Mouse (Mus musculus): Measurements from ENCODE around the gene Gk2.

The Gk2 gene

GRCm38 (mm10) chr5:97456816-97457215 is at the start of gene Gk2:
TSS of gene Gk2 (minus strand) at chr5:97457021.
- DNase-seq (ENCODE audit: extremely low read depth, insufficient read length, low spot score) = no peak

DNA sequence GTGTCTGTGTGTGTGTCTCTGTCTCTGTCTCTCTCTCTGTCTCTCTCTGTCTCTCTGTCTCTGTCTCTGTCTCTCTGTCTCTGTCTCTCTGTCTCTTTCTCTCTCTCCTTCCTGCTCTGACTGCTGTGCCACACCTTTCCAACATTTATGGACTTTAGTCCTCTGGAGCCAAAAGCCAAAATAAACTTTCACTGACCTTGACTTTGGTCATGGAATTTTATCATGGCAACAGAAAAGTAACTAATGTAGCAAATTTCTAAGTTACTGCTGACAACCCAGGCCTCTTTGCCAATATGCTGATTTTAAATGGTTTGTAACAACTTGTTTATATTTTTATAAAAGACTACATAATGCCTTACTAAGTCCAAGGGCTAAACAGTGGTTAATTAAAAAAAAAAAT is 41.2 kb upstream of the Gk2 start:
- no peak for DNase-seq (ENCODE audit: extremely low read depth, insufficient read length, low spot score)

- no peak for DNase-seq (ENCODE audit: extremely low read depth, insufficient read length, low spot score)
Observed at GRCm38 (mm10) chr5:97495488-97496092, 38.8 kb upstream of the Gk2 start.

- no peak for DNase-seq (ENCODE audit: extremely low read depth, insufficient read length, low spot score)
Observed at GRCm38 (mm10) chr5:97493421-97493820, 36.6 kb upstream of the Gk2 start.

- DNase-seq (ENCODE audit: extremely low read depth, insufficient read length, low spot score) = no peak
Observed at GRCm38 (mm10) chr5:97486141-97486540, 29.3 kb upstream of the Gk2 start.

DNA sequence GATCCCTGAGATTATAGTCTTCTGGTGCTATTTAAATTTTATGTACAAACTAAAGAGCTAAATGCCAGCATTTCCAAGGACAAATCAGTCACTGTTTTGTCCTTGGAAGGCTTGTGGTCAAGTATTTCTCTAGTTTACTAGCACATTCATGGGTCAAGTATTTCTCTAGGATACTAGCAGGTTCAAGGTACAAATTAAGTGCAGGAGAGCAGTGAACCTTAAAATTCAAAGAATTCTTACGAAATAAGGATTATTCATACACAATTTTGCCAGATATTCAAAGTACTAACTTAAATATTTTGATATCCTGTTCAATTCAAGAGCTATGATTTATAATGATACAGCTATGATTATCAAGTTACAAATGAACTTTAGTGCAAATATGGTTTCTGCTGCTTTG is 23.2 kb upstream of the Gk2 start:
- no peak for DNase-seq (ENCODE audit: extremely low read depth, insufficient read length, low spot score)

- DNase-seq (ENCODE audit: extremely low read depth, insufficient read length, low spot score) = no peak
Observed at GRCm38 (mm10) chr5:97467246-97467645, 10.4 kb upstream of the Gk2 start.

GRCm38 (mm10) chr5:97466430-97467158 is 9.8 kb upstream of the Gk2 start:
- no peak for DNase-seq (ENCODE audit: extremely low read depth, insufficient read length, low spot score)

DNA sequence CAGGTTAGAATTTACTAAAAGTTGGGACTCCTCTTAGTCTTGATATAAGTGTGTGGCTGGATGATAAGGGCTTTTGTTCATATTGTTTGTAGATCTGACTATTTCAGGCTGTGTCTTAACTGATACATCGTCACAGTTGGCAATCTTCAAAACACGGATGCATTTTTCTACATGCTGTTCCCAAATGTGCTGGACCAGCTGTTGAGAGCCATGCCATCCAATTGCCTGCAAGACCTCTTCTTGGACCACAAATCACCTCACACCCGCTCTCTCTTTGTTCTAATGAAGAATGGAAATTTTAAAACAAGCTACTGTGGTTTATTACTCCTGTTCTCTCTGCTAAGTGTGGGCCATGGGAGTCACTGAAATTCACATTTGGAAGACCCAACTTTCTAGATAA is 9.1 kb upstream of the Gk2 start:
- DNase-seq (ENCODE audit: extremely low read depth, insufficient read length, low spot score) = no peak

DNA sequence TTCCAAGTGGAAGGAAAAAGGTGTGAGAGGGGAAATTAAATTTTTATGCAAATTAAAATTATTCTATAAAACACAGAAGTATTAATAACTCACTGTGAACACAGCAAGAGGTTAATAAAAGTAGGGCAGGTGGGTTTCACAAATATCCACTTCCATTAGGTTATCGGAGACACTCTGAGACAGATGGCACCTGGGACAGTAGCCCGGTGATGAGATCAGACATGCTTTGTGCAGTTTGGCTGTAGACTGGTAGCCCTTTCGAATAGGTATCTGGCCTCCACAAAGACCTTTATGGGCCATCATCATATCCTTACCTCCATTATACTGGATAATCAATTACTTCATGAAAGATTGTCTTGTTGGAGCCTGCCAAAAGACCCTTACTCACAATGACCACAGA is 6.0 kb upstream of the Gk2 start:
- no peak for DNase-seq (ENCODE audit: extremely low read depth, insufficient read length, low spot score)

GRCm38 (mm10) chr5:97451451-97451850 is 5.4 kb downstream of the Gk2 start:
- no peak for DNase-seq (ENCODE audit: extremely low read depth, insufficient read length, low spot score)

DNA sequence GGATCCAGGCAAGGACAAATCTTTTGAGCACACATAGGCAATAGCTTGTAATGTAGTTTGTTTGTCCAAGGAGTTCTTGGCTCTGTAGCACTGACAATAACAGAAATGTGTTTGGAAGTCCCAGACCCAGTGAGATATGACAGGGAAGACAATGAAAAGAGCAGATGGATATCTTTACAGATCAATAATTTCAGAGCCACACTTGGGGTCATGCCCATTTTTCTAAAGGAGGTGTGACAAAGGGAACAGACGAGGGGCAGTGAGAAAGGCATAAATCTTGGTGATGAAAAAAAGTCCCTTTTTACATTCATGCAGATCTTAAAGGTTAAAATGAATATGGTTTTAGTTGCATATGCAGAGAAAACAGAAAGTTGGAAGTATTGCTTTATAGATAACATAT is 12.6 kb downstream of the Gk2 start:
- no peak for DNase-seq (ENCODE audit: extremely low read depth, insufficient read length, low spot score)

DNA sequence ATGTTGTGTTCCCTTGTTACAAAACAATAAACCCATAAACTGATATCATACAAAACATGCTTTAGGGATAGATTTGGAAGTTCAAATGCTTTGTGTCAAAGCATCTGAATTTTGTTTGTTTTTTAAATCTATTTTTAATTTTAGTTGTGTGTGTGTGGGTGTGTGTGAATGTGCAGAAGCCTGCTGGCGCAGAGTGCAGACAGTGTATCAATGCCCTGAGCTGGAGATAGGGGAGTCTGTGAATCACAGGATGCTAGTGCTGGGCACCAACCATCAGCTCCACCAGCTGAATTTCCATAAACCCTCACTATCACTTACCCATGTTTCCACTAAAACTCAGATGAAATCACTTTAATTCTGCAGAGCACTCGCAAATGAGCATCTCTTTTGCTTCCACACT is 24.3 kb downstream of the Gk2 start:
- no peak for DNase-seq (ENCODE audit: extremely low read depth, insufficient read length, low spot score)

- no peak for DNase-seq (ENCODE audit: extremely low read depth, insufficient read length, low spot score)
Observed at GRCm38 (mm10) chr5:97429976-97430375, 26.8 kb downstream of the Gk2 start.

GRCm38 (mm10) chr5:97421669-97422068 is 35.2 kb downstream of the Gk2 start:
- no peak for DNase-seq (ENCODE audit: extremely low read depth, insufficient read length, low spot score)

DNA sequence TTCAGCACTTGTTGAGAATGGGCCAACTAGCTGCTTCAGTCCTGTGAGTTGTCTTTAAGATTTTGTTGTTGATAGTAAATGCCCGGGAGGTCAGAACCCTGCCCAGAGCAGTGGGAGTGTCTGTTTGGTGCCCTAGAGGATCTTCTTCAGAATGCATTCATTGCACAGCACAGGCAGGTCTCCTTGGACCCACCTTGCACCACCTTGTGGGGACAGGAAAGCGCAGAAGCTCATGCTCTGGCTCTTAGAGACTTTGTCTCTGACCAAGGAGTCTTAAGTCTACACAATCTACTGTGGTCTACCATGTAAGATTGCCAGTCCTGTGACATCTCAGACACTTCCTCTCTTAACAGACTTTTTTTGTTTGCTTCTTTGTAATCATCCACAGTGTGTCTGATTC is 39.6 kb downstream of the Gk2 start:
- no peak for DNase-seq (ENCODE audit: extremely low read depth, insufficient read length, low spot score)

- DNase-seq (ENCODE audit: extremely low read depth, insufficient read length, low spot score) = no peak
Observed at GRCm38 (mm10) chr5:97415837-97416236, 41.0 kb downstream of the Gk2 start.

- no peak for DNase-seq (ENCODE audit: extremely low read depth, insufficient read length, low spot score)
Observed at GRCm38 (mm10) chr5:97413716-97414115, 43.1 kb downstream of the Gk2 start.

GRCm38 (mm10) chr5:97410190-97410589 is 46.6 kb downstream of the Gk2 start:
- no peak for DNase-seq (ENCODE audit: extremely low read depth, insufficient read length, low spot score)

GRCm38 (mm10) chr5:97409234-97409704 is 47.6 kb downstream of the Gk2 start:
- DNase-seq (ENCODE audit: extremely low read depth, insufficient read length, low spot score) = no peak

Data from 3134 (cell line).